Mouse (Mus musculus) liver, adult 2 months (tissue): ENCODE measurements around the gene Sirpa.

Experiments used
- CTCF ChIP-seq: fragments of 200-500 bp; IDR thresholded peaks from 2 replicates; pipeline ENCODE4 v1.5.1; 2011; ENCODE audit warnings: low read depth, low read length, control low read depth
- POLR2A ChIP-seq: fragments of 200-500 bp; IDR thresholded peaks from 2 replicates; pipeline ENCODE4 v1.6.1; 2011; ENCODE audit warnings: low read length, control low read depth; ENCODE audit not compliant: insufficient read depth; ENCODE audit errors: extremely low read depth

DNA sequence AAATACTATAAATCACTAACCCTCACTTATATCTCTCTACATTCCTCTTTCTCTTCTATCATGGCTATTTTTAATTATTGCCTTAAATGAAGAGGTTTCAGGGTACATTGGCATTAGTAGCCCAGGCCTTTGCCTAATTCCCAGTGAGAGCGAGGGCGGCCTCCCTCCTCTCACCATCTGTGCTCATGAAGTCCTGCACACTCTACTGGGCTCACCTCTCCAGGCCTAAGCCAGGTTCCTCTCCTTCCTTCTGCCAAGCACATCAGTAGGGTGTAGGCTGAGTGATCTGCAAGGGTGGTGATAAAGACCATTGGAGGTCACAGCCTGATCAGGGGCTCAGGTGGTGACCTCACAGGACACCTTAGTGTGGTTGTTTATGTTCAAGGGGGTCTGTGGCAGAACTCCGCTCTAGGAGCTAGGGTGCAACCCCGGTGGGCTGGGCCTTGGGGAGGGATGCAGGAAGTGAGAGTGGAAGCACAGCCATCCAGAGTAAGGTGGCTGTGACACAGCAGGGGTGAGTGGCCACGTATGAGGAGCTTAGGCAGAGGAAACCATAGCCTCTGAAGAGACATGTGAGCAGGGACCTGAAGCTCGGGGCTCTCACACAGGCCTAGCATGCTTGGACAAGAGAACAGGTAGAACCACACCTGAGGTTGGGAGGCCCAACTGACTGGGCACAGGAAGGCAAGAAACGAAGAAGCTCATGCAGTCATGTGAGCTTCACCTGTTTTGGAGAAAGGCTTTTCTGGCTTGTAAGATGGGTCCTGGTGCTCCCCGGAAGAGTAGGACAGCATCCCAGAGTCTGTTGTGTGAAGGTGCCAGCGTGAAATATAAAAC, 29.2 kb downstream of the Sirpa start:
- no peak for TF ChIP-seq CTCF
- no peak for TF ChIP-seq POLR2A
